Mouse (Mus musculus) stomach, embryonic 16.5 days (tissue): ENCODE results near the gene Purb. TPM values are rescaled to one million over a fixed set of nuclear protein-coding genes. Genes with fewer than 3 reads are reported as not detected.

Experiments
- ATAC-seq: fragments of 200-750 bp; cut with Nextera tagmentation; 2 replicates; pipeline ENCODE4 v1.8.0; 2017; ENCODE audit warnings: moderate number of reproducible peaks, moderate TSS enrichment; ENCODE audit not compliant: insufficient read depth, low FRiP score
- H3K27ac ChIP-seq: fragments of 300-500 bp; sonication (generic); 2 replicates; pipeline ENCODE4 v1.5.1; 2014; ENCODE audit warnings: low read length
- H3K27me3 ChIP-seq: fragments of 300-500 bp; sonication (generic); 2 replicates; pipeline ENCODE4 v1.6.1; 2014; ENCODE audit warnings: low read length, control low read depth, mixed read lengths; ENCODE audit not compliant: control insufficient read depth, insufficient read depth
- H3K36me3 ChIP-seq: fragments of 300-500 bp; sonication (generic); 2 replicates; pipeline ENCODE4 v1.6.1; 2014; ENCODE audit warnings: low read length; ENCODE audit not compliant: control insufficient read depth, insufficient read depth
- H3K4me1 ChIP-seq: fragments of 300-500 bp; sonication (generic); 2 replicates; pipeline ENCODE4 v1.6.1; 2014; ENCODE audit warnings: low read length, control low read depth, mixed read lengths; ENCODE audit not compliant: control insufficient read depth, insufficient read depth
- H3K4me2 ChIP-seq: fragments of 300-500 bp; sonication (generic); 2 replicates; pipeline ENCODE4 v1.6.1; 2014; ENCODE audit warnings: low read depth, low read length, mixed read lengths
- H3K4me3 ChIP-seq: fragments of 300-500 bp; sonication (generic); replicated peaks from 2 replicates; pipeline ENCODE4 v1.5.1; 2014; ENCODE audit warnings: mild to moderate bottlenecking, low read length
- H3K9ac ChIP-seq: fragments of 300-500 bp; sonication (generic); 2 replicates; pipeline ENCODE4 v1.6.1; 2014; ENCODE audit warnings: low read length
- H3K9me3 ChIP-seq: fragments of 300-500 bp; sonication (generic); replicated peaks from 2 replicates; pipeline ENCODE4 v1.6.1; 2016; ENCODE audit warnings: low read length, control low read depth; ENCODE audit not compliant: control insufficient read depth
- WGBS: fragments of 180-500 bp; shearing (Covaris S2); extraction: QIAGEN DNeasy Blood & Tissue Kit; methylation state at CpG from one replicate; pipeline ENCODE4 v1.1.7; 2014; 5-methylcytosine and 5-hydroxymethylcytosine counted together
- polyA plus RNA-seq: library from polyadenylated mRNA; unstranded; fragments of >200 nt; fragmentation: Nextera tagmentation; extraction: Ambion mirVana; gene quantifications from 2 replicates; pipeline ENCODE4 v1.2.1, GENCODE M21; 2015

Gene Purb
- 30.9 and 31.0 TPM in 2 replicates for polyA plus RNA-seq

- Histone ChIP-seq H3K9ac (peak within 1 kb of the TSS; percentile 98), H3K4me3 (peak within 1 kb of the TSS; percentile 94), H3K27ac (peak within 1 kb of the TSS; percentile 98), H3K9me3 (no peaks in the 10 kb centered on the region), H3K36me3 (0 out of 2 replicates have a peak, but pooled peaks cover 3% of the 10 kb centered on the region), H3K4me1 (peaks cover 16% of the 10 kb centered on the region), H3K4me2 (peak within 1 kb of the TSS; percentile 97), H3K27me3 (no peaks in the 10 kb centered on the region)
- WGBS: 0% methylated on average over 50 of the region's 76 CpGs
- peak; percentile 94 for ATAC-seq
Observed at GRCm38 (mm10) chr11:6475867-6476484, at the start of gene Purb. TSS of gene Purb (minus strand) at chr11:6475917.

- Histone ChIP-seq H3K27me3 (no peaks in the 10 kb centered on the region), H3K4me2 (no peak overlapping the region), H3K27ac (no peak overlapping the region), H3K9ac (no peak overlapping the region), H3K4me1 (peaks cover 10% of the 10 kb centered on the region), H3K4me3 (no peak overlapping the region), H3K9me3 (no peaks in the 10 kb centered on the region), H3K36me3 (peaks cover 31% of the 10 kb centered on the region)
- WGBS: 73% methylated on average over 1 of the region's 1 CpGs
- no peak for ATAC-seq
Observed at GRCm38 (mm10) chr11:6525241-6525640, 49.5 kb upstream of the Purb start.

GRCm38 (mm10) chr11:6524880-6525238 is 49.1 kb upstream of the Purb start:
- Histone ChIP-seq H3K9me3 (no peaks in the 10 kb centered on the region), H3K9ac (no peak overlapping the region), H3K4me2 (no peak overlapping the region), H3K4me3 (no peak overlapping the region), H3K27ac (no peak overlapping the region), H3K27me3 (no peaks in the 10 kb centered on the region), H3K4me1 (peaks cover 10% of the 10 kb centered on the region), H3K36me3 (peaks cover 31% of the 10 kb centered on the region)
- no peak for ATAC-seq
- WGBS: 87% methylated on average over 4 of the region's 4 CpGs

GRCm38 (mm10) chr11:6524165-6524879 is 48.6 kb upstream of the Purb start:
- Histone ChIP-seq H3K4me1 (peaks cover 10% of the 10 kb centered on the region), H3K9me3 (no peaks in the 10 kb centered on the region), H3K36me3 (peaks cover 31% of the 10 kb centered on the region), H3K27me3 (no peaks in the 10 kb centered on the region), H3K27ac (no peak overlapping the region), H3K9ac (no peak overlapping the region), H3K4me2 (no peak overlapping the region), H3K4me3 (no peak overlapping the region)
- ATAC-seq: no peak
- WGBS: 90% methylated on average over 8 of the region's 8 CpGs

- Histone ChIP-seq H3K27me3 (no peaks in the 10 kb centered on the region), H3K4me3 (no peak overlapping the region), H3K4me1 (peaks cover 6% of the 10 kb centered on the region), H3K36me3 (peaks cover 31% of the 10 kb centered on the region), H3K4me2 (no peak overlapping the region), H3K27ac (no peak overlapping the region; the same call in 1 of the 2 replicates), H3K9me3 (no peaks in the 10 kb centered on the region), H3K9ac (no peak overlapping the region)
- ATAC-seq: no peak
- WGBS: 48% methylated on average over 1 of the region's 1 CpGs
Observed at GRCm38 (mm10) chr11:6523662-6524088, 48.0 kb upstream of the Purb start.

GRCm38 (mm10) chr11:6522782-6523525 is 47.2 kb upstream of the Purb start:
- peaks cover 31% of the 10 kb centered on the region for H3K36me3 ChIP-seq
- no peak overlapping the region for H3K9ac ChIP-seq
- H3K27ac ChIP-seq: no peak overlapping the region; the same call in 1 of the 2 replicates
- WGBS: 70% methylated on average over 9 of the region's 9 CpGs
- no peaks in the 10 kb centered on the region for H3K27me3 ChIP-seq
- H3K4me1 ChIP-seq: peaks cover 6% of the 10 kb centered on the region
- H3K4me3 ChIP-seq: no peak overlapping the region
- H3K9me3 ChIP-seq: no peaks in the 10 kb centered on the region
- no peak overlapping the region for H3K4me2 ChIP-seq
- no peak for ATAC-seq

- H3K27me3 ChIP-seq: no peaks in the 10 kb centered on the region
- H3K4me3 ChIP-seq: peak within 1 kb of the TSS; percentile 6; the same call in 1 of the 2 replicates
- no peak within 1 kb of the TSS for H3K4me2 ChIP-seq
- H3K4me1 ChIP-seq: no peaks in the 10 kb centered on the region
- ATAC-seq: no peak
- WGBS: 59% methylated on average over 7 of the region's 7 CpGs
- H3K9me3 ChIP-seq: no peaks in the 10 kb centered on the region
- H3K36me3 ChIP-seq: peaks cover 22% of the 10 kb centered on the region
- H3K27ac ChIP-seq: no peak within 1 kb of the TSS
- no peak within 1 kb of the TSS for H3K9ac ChIP-seq
Observed at GRCm38 (mm10) chr11:6520507-6521173, 44.9 kb upstream of the Purb start, which contains the start of gene Myo1g. TSS of gene Myo1g (minus strand) at chr11:6520965.

GRCm38 (mm10) chr11:6519491-6520033 is 43.8 kb upstream of the Purb start:
- H3K4me3 ChIP-seq: peak overlapping the region; percentile 6; the same call in 1 of the 2 replicates
- H3K27ac ChIP-seq: no peak overlapping the region
- no peaks in the 10 kb centered on the region for H3K4me1 ChIP-seq
- H3K4me2 ChIP-seq: no peak overlapping the region
- H3K9me3 ChIP-seq: no peaks in the 10 kb centered on the region
- no peaks in the 10 kb centered on the region for H3K27me3 ChIP-seq
- H3K36me3 ChIP-seq: peaks cover 11% of the 10 kb centered on the region; the same call in 1 of the 2 replicates
- 64% methylated on average over 11 of the region's 11 CpGs for WGBS
- no peak for ATAC-seq
- H3K9ac ChIP-seq: no peak overlapping the region
